Mouse (Mus musculus): ENCODE data around the gene Prss28.

Gene Prss28

GRCm38 (mm10) chr17:25341490-25341889 lies 33.0 kb downstream of the Prss28 start:
- DNase-seq (ENCODE audit: low read depth) = no peak

- DNase-seq (ENCODE audit: low read depth) = no peak
Measured at GRCm38 (mm10) chr17:25345462-25345861, 37.0 kb downstream of the Prss28 start, which contains the start of gene Tpsab1. TSS of gene Tpsab1 (minus strand) at chr17:25345562.

- DNase-seq (ENCODE audit: low read depth) = no peak
Measured at GRCm38 (mm10) chr17:25361291-25361690, 52.8 kb downstream of the Prss28 start.

Data from c-Kit-positive CD71-positive TER-119-negative erythroid progenitor cells, embryonic 14.5 days (primary cell).